Mouse (Mus musculus) cerebellum, postnatal 25 days (tissue): Measurements from ENCODE around the gene Celsr2.
A peak's percentile ranks its signal among the peaks of the same experiment; 100 is the strongest.

Experiments used
- DNase-seq, 2 experiments: peaks; one replicate each; pipeline ENCODE4 v3.0.0; 2021; ENCODE audit warnings: mixed read lengths in 2 of 2

Gene Celsr2

DNA sequence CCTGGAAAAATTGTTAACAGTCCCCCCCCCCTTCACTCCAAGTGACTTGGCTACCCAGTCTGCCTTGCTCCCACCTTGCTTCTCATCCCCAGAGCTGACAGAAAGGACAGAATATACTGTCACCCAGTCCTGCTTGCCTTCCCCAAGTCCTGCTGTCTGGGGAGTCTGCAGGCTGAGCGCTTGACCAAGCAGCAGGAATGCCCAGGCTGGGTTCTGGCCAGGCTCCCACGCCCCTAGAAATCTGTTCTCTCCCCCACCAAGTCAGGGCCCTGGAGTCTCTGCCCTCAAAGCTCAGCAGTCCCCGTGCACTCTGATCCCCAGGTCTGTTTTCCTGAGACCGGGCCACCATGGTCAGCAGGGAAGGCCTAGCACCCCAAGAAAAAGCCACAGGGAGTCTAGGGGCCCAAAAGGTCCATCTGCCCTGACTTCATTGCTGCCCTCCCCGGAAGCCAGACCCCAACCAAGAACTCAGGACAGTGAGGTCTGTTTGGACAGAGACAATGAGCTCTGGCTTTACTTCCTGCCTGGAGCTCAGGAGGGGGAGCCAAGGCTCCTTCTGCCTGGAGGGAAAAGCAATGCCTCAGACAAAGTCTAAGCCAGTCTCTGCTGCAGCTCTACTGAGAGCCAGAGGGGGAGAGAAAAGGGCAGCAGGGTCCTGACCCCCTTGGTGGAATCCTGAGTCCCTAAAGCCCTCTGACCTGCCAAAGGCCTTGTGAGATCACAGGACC is 4.2 kb downstream of the Celsr2 start:
- DNase-seq = peak in 1 of 2 experiments; percentile 27

- DNase-seq = peak in 1 of 2 experiments; percentile 31
These were observed 5.0 kb downstream of the Celsr2 start for GRCm38 (mm10) chr3:108410359-108410714.

DNA sequence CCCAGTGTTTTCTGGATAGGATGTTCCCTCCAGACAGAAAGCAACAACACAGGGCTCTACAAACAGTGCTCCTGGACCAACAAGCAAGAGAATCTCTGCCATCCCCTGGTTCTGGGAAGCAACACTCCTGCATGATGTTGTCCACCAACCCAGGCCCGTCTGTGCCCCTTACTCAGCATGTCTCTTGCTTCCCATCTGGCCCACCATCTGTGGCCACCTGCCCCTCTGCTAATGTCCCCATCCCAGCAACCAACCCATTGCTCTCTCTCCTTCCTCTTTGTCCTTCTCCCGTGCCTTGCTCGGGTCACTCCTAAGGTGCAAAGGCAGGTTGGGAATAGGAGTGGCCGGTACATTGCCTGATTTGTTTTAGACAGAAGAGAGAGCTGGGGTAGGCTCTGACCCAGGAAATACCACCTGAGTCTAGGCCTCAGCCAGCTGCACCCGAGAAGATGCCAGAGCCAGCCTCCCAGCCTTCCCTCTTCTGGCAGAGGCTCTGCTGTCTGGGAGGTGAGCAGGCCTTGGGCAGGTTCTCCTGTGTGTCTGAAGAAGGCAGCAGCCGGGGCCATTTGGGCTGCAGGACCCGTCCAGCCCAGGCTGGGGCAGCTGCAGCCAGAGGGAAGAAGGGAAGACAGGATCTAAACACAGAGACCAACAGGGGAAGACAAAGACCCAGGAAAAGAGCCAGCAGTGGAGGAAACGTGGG is 5.5 kb downstream of the Celsr2 start:
- peak; percentile 52 to 66 for DNase-seq

GRCm38 (mm10) chr3:108408517-108409008 is 6.8 kb downstream of the Celsr2 start:
- peak in 1 of 2 experiments; percentile 8 for DNase-seq

- peak; percentile 28 to 47 for DNase-seq
These were observed 9.0 kb downstream of the Celsr2 start for GRCm38 (mm10) chr3:108406306-108406885.

GRCm38 (mm10) chr3:108405536-108406305 is 9.6 kb downstream of the Celsr2 start:
- peak; percentile 52 to 60 for DNase-seq

- DNase-seq = peak in 1 of 2 experiments; percentile 33
These were observed 12.8 kb downstream of the Celsr2 start for GRCm38 (mm10) chr3:108402528-108402920.

- peak; percentile 94 to 96 for DNase-seq
These were observed 13.4 kb downstream of the Celsr2 start for GRCm38 (mm10) chr3:108401692-108402527.

- DNase-seq = peak in 1 of 2 experiments; percentile 19
These were observed 14.9 kb downstream of the Celsr2 start for GRCm38 (mm10) chr3:108400442-108400841.

- peak in 1 of 2 experiments; percentile 50 for DNase-seq
These were observed 17.1 kb downstream of the Celsr2 start for GRCm38 (mm10) chr3:108398281-108398680.

DNA sequence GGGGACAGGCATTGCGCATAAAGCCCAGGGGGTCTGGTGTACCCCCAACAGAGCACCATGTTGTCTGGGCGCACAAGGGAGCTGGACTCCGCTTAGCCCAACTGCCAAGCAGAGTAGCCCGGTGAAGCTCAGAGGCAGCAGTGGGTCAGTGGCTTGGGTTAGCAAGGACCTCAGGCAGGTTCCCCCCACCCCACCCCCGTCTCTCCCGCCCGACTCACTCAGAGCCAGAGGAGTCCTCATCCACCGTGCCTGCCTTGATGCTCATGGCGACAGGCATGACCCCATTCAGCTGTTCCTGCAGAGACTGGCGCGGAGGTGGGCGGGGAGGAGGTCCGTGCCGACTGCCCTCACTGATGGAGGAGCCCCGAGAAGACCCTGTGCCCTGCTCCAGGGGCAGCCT is 22.6 kb downstream of the Celsr2 start:
- DNase-seq = no peak

GRCm38 (mm10) chr3:108392299-108392698 is 23.1 kb downstream of the Celsr2 start:
- DNase-seq = no peak

DNA sequence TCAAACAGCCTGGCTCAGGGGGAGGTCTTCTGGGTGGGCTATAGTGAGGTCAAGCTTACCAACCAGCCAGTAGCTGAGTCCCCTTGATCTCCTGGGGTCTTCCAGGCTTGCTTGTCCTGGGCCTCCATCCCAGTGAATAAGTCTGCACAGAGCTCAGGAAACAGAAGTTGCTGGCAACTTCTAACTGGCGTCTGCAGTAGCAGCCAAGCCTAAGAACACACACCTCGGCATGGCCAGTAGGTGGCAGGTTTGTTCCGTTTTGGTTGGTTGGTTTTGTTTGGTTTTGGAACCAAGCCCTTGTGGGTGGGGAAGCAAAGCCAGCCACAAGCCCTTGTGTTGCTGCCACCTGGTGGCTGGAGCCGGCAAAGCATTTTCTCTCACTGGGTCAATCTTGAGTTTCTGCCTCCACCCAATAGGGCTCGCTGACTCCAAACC is 26.2 kb downstream of the Celsr2 start:
- peak; percentile 98 for DNase-seq

DNA sequence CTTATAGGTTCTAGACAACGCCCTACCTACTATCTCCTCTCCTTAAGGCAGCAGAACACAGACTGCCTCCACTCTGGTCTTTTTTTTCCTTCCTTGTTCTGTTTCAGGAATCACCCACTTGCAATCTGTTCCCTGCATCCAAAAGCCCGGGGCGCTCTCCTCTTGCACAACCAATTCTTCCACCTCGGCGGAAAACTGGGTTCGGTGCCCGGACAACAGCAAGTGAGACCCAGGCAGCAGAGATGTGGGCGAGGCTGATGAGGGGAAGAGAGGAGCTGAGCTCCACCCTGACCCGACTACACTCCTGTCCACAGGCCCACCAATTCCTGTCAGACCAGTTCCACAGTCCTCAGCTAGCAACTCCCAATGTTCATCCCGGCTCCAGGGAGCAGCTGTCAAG is 29.2 kb downstream of the Celsr2 start:
- no peak for DNase-seq

DNA sequence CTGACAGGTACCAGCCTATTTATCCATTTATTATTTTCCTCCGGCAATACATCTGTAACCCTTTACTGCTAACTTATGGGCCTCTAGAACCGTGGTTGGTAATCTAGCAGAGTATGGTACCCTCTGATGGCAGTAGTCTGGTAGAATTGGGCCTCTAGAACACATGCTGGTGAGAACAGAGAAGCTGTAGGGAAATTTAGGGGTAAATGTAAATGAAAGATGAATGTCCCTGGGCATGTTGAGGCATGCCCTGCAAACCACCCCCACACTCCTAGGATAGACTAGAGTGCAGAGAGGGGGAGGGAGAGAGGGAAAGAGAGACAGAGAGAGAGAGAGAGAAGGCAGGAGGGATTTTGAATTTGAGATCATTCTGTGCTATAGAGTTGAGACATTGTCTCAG is 30.9 kb downstream of the Celsr2 start:
- no peak for DNase-seq

DNA sequence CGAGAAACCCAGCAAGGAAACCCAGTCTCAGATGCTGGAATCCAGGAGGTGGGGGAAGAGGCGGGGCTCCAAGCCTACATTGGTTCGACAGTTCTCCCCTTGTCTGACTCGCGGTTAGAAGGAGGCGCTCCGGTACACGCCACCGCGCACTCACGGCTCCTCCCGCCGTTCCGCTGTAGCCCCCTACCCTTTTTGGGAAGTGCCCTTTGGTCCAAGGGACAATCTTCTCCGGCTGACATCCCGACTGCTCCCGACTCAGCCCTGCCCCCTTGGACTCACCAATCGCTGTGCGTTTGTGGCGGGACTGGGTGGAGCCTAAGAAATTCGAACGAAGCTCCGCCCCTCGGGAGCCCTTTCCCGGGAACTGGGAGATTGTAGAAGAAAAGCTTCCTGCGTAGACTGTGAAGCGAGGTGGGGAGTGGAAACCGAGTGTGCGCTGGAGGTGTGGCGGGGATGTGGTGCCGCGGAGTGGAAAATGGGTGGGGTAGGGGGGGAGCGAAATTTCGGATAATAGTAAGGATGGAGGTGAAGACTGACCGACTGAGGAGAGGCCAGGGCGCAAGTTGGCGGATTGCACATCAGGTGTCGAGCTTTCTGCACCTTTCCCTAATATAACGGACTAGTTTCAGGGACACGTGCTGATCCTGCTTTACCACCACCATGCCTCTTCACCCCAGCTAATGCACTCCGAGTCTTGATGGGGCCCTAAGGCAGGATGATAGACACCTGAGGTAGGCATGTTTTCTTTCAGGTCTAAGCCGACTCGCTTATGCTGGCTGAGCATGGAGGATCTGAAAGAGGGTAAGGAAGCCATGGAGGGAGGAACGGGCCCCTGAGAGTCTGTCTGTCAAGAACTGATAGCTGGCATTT is 31.6 kb downstream of the Celsr2 start, which contains the start of gene Psrc1:
Gene Psrc1, plus strand, starts transcription at position 355 of the 870 bp plus-strand sequence.
- DNase-seq = peak; percentile 81 to 87

DNA sequence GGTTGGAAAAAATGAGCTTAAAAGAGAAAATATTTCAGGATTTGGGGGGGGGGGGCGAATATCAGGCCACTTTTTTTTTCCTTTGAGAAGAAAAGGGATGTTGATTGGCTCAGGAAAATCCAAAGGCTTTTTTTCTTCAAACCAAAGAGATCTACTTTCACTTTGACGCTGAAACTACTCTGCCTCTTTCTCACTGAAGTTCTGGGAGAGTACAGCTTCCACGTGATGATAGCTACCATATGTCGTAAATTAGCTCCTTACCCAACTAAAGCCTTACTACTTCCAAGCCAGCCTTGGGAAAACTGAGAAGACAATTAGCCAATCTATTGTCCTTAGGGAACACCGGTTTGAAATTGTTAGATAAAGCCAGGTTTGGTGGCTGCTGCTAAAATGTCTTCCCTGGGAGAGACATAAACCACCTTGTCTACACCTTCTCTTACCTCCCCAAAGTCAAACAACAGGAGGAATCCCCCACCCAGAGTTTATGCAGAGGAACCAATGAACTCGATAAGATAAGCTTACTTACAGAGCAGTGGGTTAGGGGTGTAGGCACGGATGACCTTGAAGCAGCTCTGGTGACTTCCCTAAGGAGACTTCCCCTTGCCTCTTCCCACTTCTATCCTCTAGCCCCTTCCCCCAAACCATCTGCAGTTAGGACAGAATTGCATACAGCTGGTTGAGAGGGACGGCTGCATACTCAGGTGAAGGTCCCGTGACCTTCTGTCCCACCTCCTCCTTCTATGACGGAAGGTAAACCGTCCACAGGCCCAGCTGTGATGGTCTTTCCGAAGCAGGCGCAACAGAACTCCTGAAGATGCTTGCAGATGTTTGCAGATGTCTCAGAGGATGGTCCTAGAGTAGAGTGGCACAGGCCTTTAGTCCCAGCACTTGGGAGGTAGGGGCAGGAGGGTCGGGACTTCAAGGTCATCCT is 33.1 kb downstream of the Celsr2 start:
- no peak for DNase-seq

- no peak for DNase-seq
These were observed 34.7 kb downstream of the Celsr2 start for GRCm38 (mm10) chr3:108380695-108381094.

GRCm38 (mm10) chr3:108378875-108379663 is 36.3 kb downstream of the Celsr2 start:
- DNase-seq = no peak
